Mouse (Mus musculus) bone marrow macrophage, adult 2 months (primary cell): ENCODE results near the gene Grb10.

ENCODE experiments used
- CTCF ChIP-seq: IDR thresholded peaks from 2 replicates; pipeline ENCODE4 v1.5.1; 2012; ENCODE audit warnings: low read depth, mild to moderate bottlenecking, low read length, moderate library complexity
- POLR2A ChIP-seq: IDR thresholded peaks from 2 replicates; pipeline ENCODE4 v1.6.1; 2012; ENCODE audit warnings: mild to moderate bottlenecking, low read depth, low read length, borderline replicate concordance

DNA sequence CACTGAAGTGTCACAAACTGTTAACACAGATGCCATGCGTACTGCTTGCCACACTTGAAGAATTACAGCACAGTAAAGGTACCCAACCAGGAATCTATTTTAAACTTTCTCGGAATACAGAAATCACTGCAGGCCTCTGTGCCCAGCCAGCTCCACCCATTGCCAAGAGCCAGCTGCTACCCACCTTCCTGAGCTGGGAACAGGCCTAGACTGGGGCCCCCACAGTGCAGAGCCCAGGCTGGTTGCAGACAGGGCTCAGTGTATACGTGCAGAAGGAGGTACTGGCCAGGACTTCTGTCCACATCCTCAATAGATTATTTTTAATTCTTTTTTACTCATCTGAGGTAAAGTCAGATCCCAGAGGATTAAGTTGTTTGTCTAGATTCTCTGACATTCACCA, 39.6 kb downstream of the Grb10 start:
- no peak for TF ChIP-seq CTCF
- no peak for TF ChIP-seq POLR2A
